Mouse (Mus musculus) adrenal gland (tissue): ENCODE measurements around the gene Taco1.
"Not testable (repeated sequence)": the region's sequence is repeated elsewhere in the genome, so short reads cannot be mapped to it uniquely, and the experiment has no call there.

Source experiments
- intact Hi-C: fragments of 180-260 bp; cut with DNase I; formaldehyde crosslinking; loops from one replicate; pipeline ENCODE4 v1.15.1; 2025
- long read RNA-seq, 2 experiments: library from polyadenylated mRNA; unstranded; transcript quantifications; one replicate each; pipeline ENCODE4 v2.0.0; 2020; ENCODE audit warnings: borderline replicate concordance in 1 of 2; ENCODE audit not compliant: insufficient replicate concordance in 1 of 2

The Taco1 gene
- long read RNA-seq, experiment 1, transcript Taco1-201 (5 exons, 1,383 nt) = major isoform, 6 of 7 reads
- long read RNA-seq, experiment 1, partial matches to known transcripts = 0 of 7 reads
- long read RNA-seq, experiment 1, other reads (novel, unspliced or antisense) = 1 of 7 reads
- long read RNA-seq, experiment 2, transcript Taco1-201 (5 exons, 1,383 nt) = major isoform, 11 of 14 reads
- long read RNA-seq, experiment 2, partial matches to known transcripts = 0 of 14 reads
- long read RNA-seq, experiment 2, other reads (novel, unspliced or antisense) = 3 of 14 reads

GRCm38 (mm10) chr11:106065923-106066571 is at the start of gene Taco1:
Taco1 (plus strand) TSS chr11:106066061.
- intact Hi-C loops = no loop called here

GRCm38 (mm10) chr11:106016440-106016839 is 49.4 kb upstream of the Taco1 start:
- intact Hi-C loops = no loop called here

- intact Hi-C loops = no loop called here
These were observed 45.7 kb upstream of the Taco1 start for GRCm38 (mm10) chr11:106020051-106020763.

- intact Hi-C loops = loop anchor here (2.0 kb wide), 1 partner anchor 99 kb away; no protein-coding TSS in a partner anchor
These were observed 40.1 kb upstream of the Taco1 start for GRCm38 (mm10) chr11:106025774-106026173.

GRCm38 (mm10) chr11:106026465-106027151 is 39.3 kb upstream of the Taco1 start:
- intact Hi-C loops = loop anchor here (2.0 kb wide), 1 partner anchor 100 kb away; no protein-coding TSS in a partner anchor

GRCm38 (mm10) chr11:106027607-106028006 is 38.3 kb upstream of the Taco1 start:
- intact Hi-C loops = loop anchor here (2.0 kb wide), 1 partner anchor 101 kb away; no protein-coding TSS in a partner anchor

GRCm38 (mm10) chr11:106032074-106032473 is 33.8 kb upstream of the Taco1 start:
- intact Hi-C loops = not testable (repeated sequence)

- intact Hi-C loops = no loop called here
These were observed 32.4 kb upstream of the Taco1 start for GRCm38 (mm10) chr11:106033491-106033919.

GRCm38 (mm10) chr11:106034986-106035385 is 30.9 kb upstream of the Taco1 start:
- intact Hi-C loops = loop anchor here (5.0 kb wide), 1 partner anchor 47 kb away; the partner anchor contains the start of gene Map3k3

- intact Hi-C loops = loop anchor here (5.0 kb wide), 1 partner anchor 46 kb away; the partner anchor contains the start of gene Map3k3
These were observed 29.1 kb upstream of the Taco1 start, which contains the start of gene Dcaf7 for GRCm38 (mm10) chr11:106036548-106037417. Dcaf7 (plus strand) TSS chr11:106036872.

- intact Hi-C loops = loop anchor here (5.0 kb wide), 1 partner anchor 45 kb away; the partner anchor contains the start of gene Map3k3
These were observed 28.5 kb upstream of the Taco1 start for GRCm38 (mm10) chr11:106037418-106037751.

GRCm38 (mm10) chr11:106044349-106044748 is 21.5 kb upstream of the Taco1 start:
- intact Hi-C loops = no loop called here

GRCm38 (mm10) chr11:106045256-106045655 is 20.6 kb upstream of the Taco1 start:
- intact Hi-C loops = no loop called here

- intact Hi-C loops = no loop called here
These were observed 20.1 kb upstream of the Taco1 start for GRCm38 (mm10) chr11:106045780-106046179.

GRCm38 (mm10) chr11:106046584-106046983 is 19.3 kb upstream of the Taco1 start:
- intact Hi-C loops = no loop called here

GRCm38 (mm10) chr11:106053921-106054320 is 11.9 kb upstream of the Taco1 start:
- intact Hi-C loops = no loop called here

- intact Hi-C loops = no loop called here
These were observed 11.3 kb upstream of the Taco1 start for GRCm38 (mm10) chr11:106054600-106054999.

- intact Hi-C loops = no loop called here
These were observed 10.5 kb upstream of the Taco1 start for GRCm38 (mm10) chr11:106055341-106055740.

- intact Hi-C loops = no loop called here
These were observed 8.9 kb upstream of the Taco1 start for GRCm38 (mm10) chr11:106056819-106057491.

GRCm38 (mm10) chr11:106058020-106058419 is 7.8 kb upstream of the Taco1 start:
- intact Hi-C loops = no loop called here
